Mouse (Mus musculus): ENCODE data around the gene Tmem266. TPM values are rescaled to one million over a fixed set of nuclear protein-coding genes. Genes with fewer than 3 reads are reported as not detected.

Tmem266 gene
- total RNA-seq, 4 experiments from 2014 or later = 2.4 to 3.0 (median 2.5) TPM

- no peak for DNase-seq (ENCODE audit: low spot score)
Observed at GRCm38 (mm10) chr9:55329401-55329800, 2.7 kb downstream of the Tmem266 start.

GRCm38 (mm10) chr9:55332476-55332875, 5.8 kb downstream of the Tmem266 start:
- DNase-seq (ENCODE audit: low spot score) = no peak

- no peak for DNase-seq (ENCODE audit: low spot score)
Observed at GRCm38 (mm10) chr9:55332949-55333348, 6.2 kb downstream of the Tmem266 start.

- no peak for DNase-seq (ENCODE audit: low spot score)
Observed at GRCm38 (mm10) chr9:55344165-55344564, 17.5 kb downstream of the Tmem266 start.

- DNase-seq (ENCODE audit: low spot score) = no peak
Observed at GRCm38 (mm10) chr9:55345332-55345731, 18.6 kb downstream of the Tmem266 start.

GRCm38 (mm10) chr9:55348664-55349063, 22.0 kb downstream of the Tmem266 start:
- DNase-seq (ENCODE audit: low spot score) = no peak

- no peak for DNase-seq (ENCODE audit: low spot score)
Observed at GRCm38 (mm10) chr9:55354686-55355085, 28.0 kb downstream of the Tmem266 start.

- DNase-seq (ENCODE audit: low spot score) = no peak
Observed at GRCm38 (mm10) chr9:55355270-55355834, 28.6 kb downstream of the Tmem266 start.

- no peak for DNase-seq (ENCODE audit: low spot score)
Observed at GRCm38 (mm10) chr9:55357164-55357563, 30.5 kb downstream of the Tmem266 start.

- DNase-seq (ENCODE audit: low spot score) = no peak
Observed at GRCm38 (mm10) chr9:55360372-55360771, 33.7 kb downstream of the Tmem266 start.

- DNase-seq (ENCODE audit: low spot score) = no peak
Observed at GRCm38 (mm10) chr9:55360861-55361260, 34.1 kb downstream of the Tmem266 start.

- no peak for DNase-seq (ENCODE audit: low spot score)
Observed at GRCm38 (mm10) chr9:55361969-55362368, 35.3 kb downstream of the Tmem266 start.

- DNase-seq (ENCODE audit: low spot score) = no peak
Observed at GRCm38 (mm10) chr9:55363707-55364106, 37.0 kb downstream of the Tmem266 start.

- no peak for DNase-seq (ENCODE audit: low spot score)
Observed at GRCm38 (mm10) chr9:55368011-55368410, 41.3 kb downstream of the Tmem266 start.

- DNase-seq (ENCODE audit: low spot score) = no peak
Observed at GRCm38 (mm10) chr9:55371908-55372307, 45.2 kb downstream of the Tmem266 start.

- DNase-seq (ENCODE audit: low spot score) = no peak
Observed at GRCm38 (mm10) chr9:55377603-55378250, 51.0 kb downstream of the Tmem266 start.

- DNase-seq (ENCODE audit: low spot score) = no peak
Observed at GRCm38 (mm10) chr9:55381456-55381855, 54.7 kb downstream of the Tmem266 start.

- no peak for DNase-seq (ENCODE audit: low spot score)
Observed at GRCm38 (mm10) chr9:55382441-55382840, 55.7 kb downstream of the Tmem266 start.

GRCm38 (mm10) chr9:55386117-55386516, 59.4 kb downstream of the Tmem266 start:
- no peak for DNase-seq (ENCODE audit: low spot score)

- no peak for DNase-seq (ENCODE audit: low spot score)
Observed at GRCm38 (mm10) chr9:55387862-55388505, 61.3 kb downstream of the Tmem266 start.

GRCm38 (mm10) chr9:55391909-55392658, 65.4 kb downstream of the Tmem266 start:
- peak; percentile 53 for DNase-seq (ENCODE audit: low spot score)

- DNase-seq (ENCODE audit: low spot score) = no peak
Observed at GRCm38 (mm10) chr9:55395650-55396049, 68.9 kb downstream of the Tmem266 start.

All from heart, adult 8-10 months (tissue).